Mouse (Mus musculus): ENCODE measurements around the gene Senp8. TPM values are rescaled to one million over a fixed set of nuclear protein-coding genes. Genes with fewer than 3 reads are reported as not detected.

The Senp8 gene
- total RNA-seq, 2 experiments from 2014 or later = 8.4 to 8.5 TPM

- Histone ChIP-seq H3K4me3 (no peak overlapping the region), H3K27ac (no peak overlapping the region)
- no peak for DNase-seq (ENCODE audit: extremely low spot score in 1 of 2, low spot score in 2 of 2)
- intact Hi-C loops (cut with DNase I) = no loop called here
- no peak for TF ChIP-seq CTCF (IDR thresholded peaks at IDR 0.05)
Observed at GRCm38 (mm10) chr9:59706850-59707825, 43.4 kb downstream of the Senp8 start.

GRCm38 (mm10) chr9:59703099-59703498, 47.4 kb downstream of the Senp8 start:
- intact Hi-C loops (cut with DNase I) = no loop called here
- DNase-seq (ENCODE audit: extremely low spot score in 1 of 2, low spot score in 2 of 2) = no peak
- TF ChIP-seq CTCF (IDR thresholded peaks at IDR 0.05) = no peak
- Histone ChIP-seq H3K27ac (no peak overlapping the region), H3K4me3 (no peak overlapping the region)

- intact Hi-C loops (cut with DNase I) = no loop called here
- no peak for TF ChIP-seq CTCF (IDR thresholded peaks at IDR 0.05)
- Histone ChIP-seq H3K27ac (no peak overlapping the region), H3K4me3 (no peak overlapping the region)
- DNase-seq (ENCODE audit: extremely low spot score in 1 of 2, low spot score in 2 of 2) = no peak
Observed at GRCm38 (mm10) chr9:59701094-59701493, 49.4 kb downstream of the Senp8 start.

- no peak for TF ChIP-seq CTCF (IDR thresholded peaks at IDR 0.05)
- Histone ChIP-seq H3K27ac (no peak overlapping the region), H3K4me3 (no peak overlapping the region)
- intact Hi-C loops (cut with DNase I) = no loop called here
- no peak for DNase-seq (ENCODE audit: extremely low spot score in 1 of 2, low spot score in 2 of 2)
Observed at GRCm38 (mm10) chr9:59696381-59696780, 54.1 kb downstream of the Senp8 start.

- intact Hi-C loops (cut with DNase I) = no loop called here
- TF ChIP-seq CTCF (IDR thresholded peaks at IDR 0.05) = no peak
- H3K4me3 ChIP-seq = no peak overlapping the region
- H3K27ac ChIP-seq = no peak overlapping the region
- DNase-seq (ENCODE audit: extremely low spot score in 1 of 2, low spot score in 2 of 2) = no peak
Observed at GRCm38 (mm10) chr9:59695451-59695813, 55.1 kb downstream of the Senp8 start.

- Histone ChIP-seq H3K27ac (no peak overlapping the region), H3K4me3 (no peak overlapping the region)
- DNase-seq (ENCODE audit: extremely low spot score in 1 of 2, low spot score in 2 of 2) = no peak
- intact Hi-C loops (cut with DNase I) = no loop called here
- TF ChIP-seq CTCF (IDR thresholded peaks at IDR 0.05) = no peak
Observed at GRCm38 (mm10) chr9:59694571-59695450, 55.7 kb downstream of the Senp8 start.

- peak; percentile 38 to 50 for DNase-seq (ENCODE audit: extremely low spot score in 1 of 2, low spot score in 2 of 2)
- peak overlapping the region; percentile 41 for H3K4me3 ChIP-seq
- intact Hi-C loops (cut with DNase I) = no loop called here
- peak overlapping the region; percentile 85 for H3K27ac ChIP-seq
- no peak for TF ChIP-seq CTCF (IDR thresholded peaks at IDR 0.05)
Observed at GRCm38 (mm10) chr9:59692145-59692544, 58.4 kb downstream of the Senp8 start.

- H3K27ac ChIP-seq = peak overlapping the region; percentile 85
- peak overlapping the region; percentile 41 for H3K4me3 ChIP-seq
- peak; percentile 85 to 90 for DNase-seq (ENCODE audit: extremely low spot score in 1 of 2, low spot score in 2 of 2)
- TF ChIP-seq CTCF (IDR thresholded peaks at IDR 0.05) = no peak
- intact Hi-C loops (cut with DNase I) = no loop called here
Observed at GRCm38 (mm10) chr9:59691635-59692094, 58.8 kb downstream of the Senp8 start.

- intact Hi-C loops (cut with DNase I) = loop anchor here (1.0 kb wide), 1 partner anchor 63 kb away; the partner anchor contains the start of genes Myo9a and Senp8
- peak; percentile 56 to 57 for DNase-seq (ENCODE audit: extremely low spot score in 1 of 2, low spot score in 2 of 2)
- TF ChIP-seq CTCF (IDR thresholded peaks at IDR 0.05) = no peak
Observed at GRCm38 (mm10) chr9:59687416-59688046, 63.0 kb downstream of the Senp8 start.

More at GRCm38 (mm10) chr9:59687416-59688046, 63.0 kb downstream of the Senp8 start:
- Histone ChIP-seq H3K27ac (peak overlapping the region; percentile 84), H3K4me3 (no peak overlapping the region)

Other genes starting within 250 kb of the Senp8 start
- 10 to 100 TPM; 49.3 to 53.1 TPM for gene Hexa, start 211.2 kb downstream of the Senp8 start, total RNA-seq (2021)
- gene Tmem202, start 210.9 kb downstream of the Senp8 start, total RNA-seq (2021) = 1 to 10 TPM; 3.7 to 4.1 TPM
- gene Celf6, start 172.8 kb downstream of the Senp8 start, total RNA-seq (2021) = 10 to 100 TPM; 28.8 to 30.6 TPM
- 100 to 1,000 TPM; 144 to 156 TPM for gene Parp6, start 133.4 kb downstream of the Senp8 start, total RNA-seq (2021)
- gene Pkm, start 94.3 kb downstream of the Senp8 start, total RNA-seq (2021) = 1,000 to 10,000 TPM; 1,277 to 1,324 TPM
- 10 to 100 TPM in 1 of 2 experiments, 1 to 10 TPM in 1; 8.6 to 10.7 TPM for gene Gramd2, start 70.6 kb downstream of the Senp8 start, total RNA-seq (2021)
- 10 to 100 TPM; 82.8 to 86.2 TPM for gene Myo9a, start 186 bp upstream of the Senp8 start, total RNA-seq (2021)
- gene Nr2e3, start 209.9 kb upstream of the Senp8 start, total RNA-seq (2021) = not detected